ENCODE assay signal across 19 mouse cellular contexts in the genomic region with DNA sequence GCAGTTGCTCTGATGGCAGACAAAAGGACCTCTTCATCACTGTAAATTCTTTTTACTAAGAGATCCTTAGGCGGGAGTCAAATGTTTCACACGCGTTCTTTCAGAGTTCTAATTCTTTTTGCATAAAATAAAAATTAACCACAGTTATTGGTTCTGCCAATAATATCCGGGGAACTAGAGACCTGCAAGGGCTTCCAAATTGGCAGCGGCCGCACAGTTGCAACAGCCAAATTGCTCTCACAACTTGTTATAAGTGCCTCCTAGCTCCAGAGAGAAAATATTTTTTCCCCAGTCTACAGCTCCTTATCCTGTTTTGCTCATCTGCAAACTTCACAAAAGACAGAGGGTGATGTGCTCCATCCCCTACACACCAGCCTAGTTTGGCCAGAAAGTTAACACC. TPM values are rescaled to one million over a fixed set of nuclear protein-coding genes. Genes with fewer than 3 reads are reported as not detected.
DNase-seq lines count a peak whose midpoint lies in the region; ATAC-seq lines count a peak whose summit lies in the region.
"Had no signal": no experiment of that assay in that cellular context is flagged by ENCODE, and none has a peak within 500 bp of the region (broad histone marks: within the 10 kb centered on the region; RNA-seq: fewer than 3 reads in every experiment).

No protein-coding gene starts in this region.

- H3K27ac ChIP-seq in heart, embryonic 11.5 days (ENCODE audit: low read depth, low read length), result no peak overlapping the region
- H3K27ac ChIP-seq: forebrain, embryonic 12.5 days; hindbrain, embryonic 15.5 days; midbrain, embryonic 12.5 days had no signal

- no peaks in the 10 kb centered on the region for H3K36me3 ChIP-seq in heart, embryonic 11.5 days (ENCODE audit: control insufficient read depth, insufficient read depth, low read length)
- H3K36me3 ChIP-seq: hindbrain, embryonic 15.5 days; midbrain, embryonic 12.5 days had no signal

- no peak overlapping the region for H3K4me2 ChIP-seq in heart, embryonic 11.5 days
- H3K4me2 ChIP-seq: forebrain, embryonic 12.5 days; hindbrain, embryonic 15.5 days; midbrain, embryonic 12.5 days had no signal

- no peak overlapping the region for H3K9ac ChIP-seq in heart, embryonic 11.5 days (ENCODE audit: low read depth, low read length)
- H3K9ac ChIP-seq: forebrain, embryonic 12.5 days; hindbrain, embryonic 15.5 days; midbrain, embryonic 12.5 days had no signal

- H3K4me3 ChIP-seq in heart, embryonic 11.5 days (ENCODE audit: low read depth, low read length), result no peak overlapping the region
- H3K4me3 ChIP-seq: forebrain, embryonic 12.5 days; hindbrain, embryonic 15.5 days; midbrain, embryonic 12.5 days; myocyte had no signal

- no peaks in the 10 kb centered on the region for H3K27me3 ChIP-seq in heart, embryonic 11.5 days (ENCODE audit: control insufficient read depth, insufficient read depth, low read length)
- H3K27me3 ChIP-seq: forebrain, embryonic 12.5 days; hindbrain, embryonic 15.5 days; midbrain, embryonic 12.5 days had no signal

- no peak for ATAC-seq in heart, embryonic 11.5 days (replicated peaks; ENCODE audit: insufficient number of reproducible peaks, low FRiP score, low TSS enrichment)
- ATAC-seq: intestine, postnatal 0 days had no signal

- intact Hi-C loops in heart, postnatal 10 days (cut with DNase I), result no loop called here

- 90% methylated on average over 6 of the region's 6 CpGs for WGBS in heart, embryonic 11.5 days (ENCODE audit: insufficient replicate concordance)

- peak; percentile 12 for DNase-seq in adrenal gland, postnatal 14 days
- DNase-seq in adrenal gland, postnatal 25 days, result no peak
- peak; percentile 8 to 18 for DNase-seq in heart, postnatal 10 days
- peak; percentile 23 to 34 for DNase-seq in layer of hippocampus, postnatal 10 days (ENCODE audit: low spot score in 2 of 2)
- DNase-seq in layer of hippocampus, adult 9-10 months (ENCODE audit: low spot score), result no peak
- peak; percentile 9 for DNase-seq in gastrocnemius, postnatal 25 days
- DNase-seq in MN1 (ENCODE audit: low spot score), result no peak
- DNase-seq: adrenal gland, adult 2 months; cerebellum, adult 2 months; lung, adult 18-20 months; right cerebral cortex, postnatal 4 days; thymus, postnatal 25 days had no signal

- H3K9me3 ChIP-seq in heart, embryonic 11.5 days (replicated peaks; ENCODE audit: control insufficient read depth, low read length), result no peaks in the 10 kb centered on the region
- H3K9me3 ChIP-seq: forebrain, embryonic 12.5 days; hindbrain, embryonic 15.5 days; midbrain, embryonic 12.5 days had no signal

- H3K4me1 ChIP-seq in heart, embryonic 11.5 days (ENCODE audit: control insufficient read depth, insufficient read depth, low read length), result no peaks in the 10 kb centered on the region

RNA-seq across cellular contexts. Expression of a gene that starts 36.3 kb away (rescaled TPM):
- 23.1 and 24.2 TPM in 2 replicates for total RNA-seq in adrenal gland, postnatal 14 days (2021)
- 23.2 and 30.2 TPM in 2 replicates for total RNA-seq in adrenal gland, postnatal 25 days (2021)
- total RNA-seq in heart, postnatal 10 days (2021), result 1 to 10 TPM; 1.4 to 1.5 TPM
- polyA plus RNA-seq in heart, embryonic 11.5 days (2014; fragmentation: Nextera tagmentation; extraction: Ambion mirVana), result 2.2 and 2.7 TPM in 2 replicates
- total RNA-seq in layer of hippocampus, postnatal 10 days (2021), result 10 to 100 TPM; 12.2 to 13.6 TPM
- total RNA-seq in gastrocnemius, postnatal 25 days (2021), result under 1 TPM; 0.28 to 0.43 TPM
- total RNA-seq: MEL had no signal

Comparison
In these comparisons a context has a peak if more than half of its experiments do, and no peak if none do; other contexts are left out.
1. DNase-seq: peak in adrenal gland, postnatal 14 days (single experiment), heart, postnatal 10 days (2 of 2), layer of hippocampus, postnatal 10 days (2 of 2) and gastrocnemius, postnatal 25 days (single experiment); none in adrenal gland, postnatal 25 days (single experiment), layer of hippocampus, adult 9-10 months (single experiment) and MN1 (single experiment).